Mouse (Mus musculus) Patski (cell line): ENCODE measurements at regions not wholly inside any gene's neighbourhood (a gene's known extent, or its start where the extent isn't known, plus 50 kb on each side); places are given as distances from the start of the nearest gene placed in this dataset.

ENCODE experiments used
- ATAC-seq: fragments of 100-300 bp; one replicate; pipeline ENCODE4 v1.8.0; 2021
- CTCF ChIA-PET: fragments of 350-600 bp; sonication (Branson Sonifier 250); formaldehyde crosslinking; loops from one replicate; lab custom pipeline; 2022; ENCODE audit warnings: inconsistent platforms; lab: Charles Lee
- POLR2A ChIA-PET: fragments of 350-600 bp; sonication (Branson Sonifier 250); formaldehyde crosslinking; loops from one replicate; lab custom pipeline; 2022; ENCODE audit warnings: antibody characterized with exemption, inconsistent platforms; lab: Charles Lee
- DNase-seq: peaks from one replicate; pipeline ENCODE4 v3.0.0-alpha.2; 2011; ENCODE audit warnings: low read depth, low spot score
- H3K27me3 ChIP-seq: fragments of 371-371 bp; one replicate; pipeline ENCODE4 v1.5.1; 2021
- CTCF ChIP-seq: fragments of 100-300 bp; IDR thresholded peaks from one replicate; pipeline ENCODE4 v1.5.1; 2021
- in situ Hi-C: fragments of 300-500 bp; cut with MboI; formaldehyde crosslinking; loops from 3 replicates; pipeline ENCODE4 v1.11.1; 2018; ENCODE audit warnings: low pct_unique_long_range_greater_than_20kb, mixed read lengths

GRCm38 (mm10) chr2:11390667-11391334 is 163.1 kb downstream of the Pfkfb3 start:
- TF ChIP-seq CTCF, result no peak
- POLR2A ChIA-PET, result no interaction called here
- in situ Hi-C loops, result no loop called here
- ATAC-seq (no peak), DNase-seq (no peak)
- CTCF ChIA-PET, result interaction anchor here (1.0 to 1.6 kb wide), 2 partner anchors 10 kb away, joined by 3 to 8 read pairs; no protein-coding TSS in a partner anchor
- no peaks in the 10 kb centered on the region for H3K27me3 ChIP-seq

GRCm38 (mm10) chr2:11387623-11388022 is 166.3 kb downstream of the Pfkfb3 start:
- ATAC-seq (peak; percentile 26), DNase-seq (no peak)
- POLR2A ChIA-PET, result no interaction called here
- no peak for TF ChIP-seq CTCF
- CTCF ChIA-PET, result interaction anchor here (1.5 kb wide), 1 partner anchor 10 kb away, joined by 6 read pairs; no protein-coding TSS in a partner anchor
- no peaks in the 10 kb centered on the region for H3K27me3 ChIP-seq
- in situ Hi-C loops, result no loop called here

- ATAC-seq (no peak), DNase-seq (no peak)
- POLR2A ChIA-PET, result interaction anchor here (0.9 kb wide), 1 partner anchor 10 kb away, joined by 3 read pairs; no protein-coding TSS in a partner anchor
- TF ChIP-seq CTCF, result no peak
- H3K27me3 ChIP-seq, result no peaks in the 10 kb centered on the region
- in situ Hi-C loops, result no loop called here
- CTCF ChIA-PET, result interaction anchor here (0.9 to 1.0 kb wide), 2 partner anchors 16 to 40 kb away, joined by 3 to 4 read pairs; no protein-coding TSS in a partner anchor
Measured at GRCm38 (mm10) chr2:11383815-11384214, 170.1 kb downstream of the Pfkfb3 start.

- DNase-seq, result peak; percentile 60
- no peak for TF ChIP-seq CTCF
- in situ Hi-C loops, result loop anchor here (5.0 kb wide), 1 partner anchor 50 kb away; no protein-coding TSS in a partner anchor
- no peaks in the 10 kb centered on the region for H3K27me3 ChIP-seq
- peak; percentile 83 for ATAC-seq
- ChIA-PET POLR2A (no interaction called here), CTCF (interaction anchor here (0.7 to 1.9 kb wide), 10 partner anchors 10 to 84 kb away, joined by 3 to 9 read pairs (median 4); no protein-coding TSS in a partner anchor)
Measured at GRCm38 (mm10) chr2:11377213-11377612, 176.7 kb downstream of the Pfkfb3 start.

GRCm38 (mm10) chr2:11375726-11376454 is 178.0 kb downstream of the Pfkfb3 start:
- CTCF ChIA-PET, result interaction anchor here (0.9 to 1.9 kb wide), 8 partner anchors 11 to 54 kb away, joined by 3 to 6 read pairs (median 4); no protein-coding TSS in a partner anchor
- H3K27me3 ChIP-seq, result no peaks in the 10 kb centered on the region
- no peak for ATAC-seq
- POLR2A ChIA-PET, result interaction anchor here (1.0 to 1.3 kb wide), 2 partner anchors 66 to 125 kb away, joined by 3 read pairs; no protein-coding TSS in a partner anchor
- in situ Hi-C loops, result loop anchor here (5.0 kb wide), 1 partner anchor 51 kb away; no protein-coding TSS in a partner anchor
- no peak for DNase-seq
- TF ChIP-seq CTCF, result no peak

- ChIA-PET CTCF (interaction anchor here (0.9 to 1.4 kb wide), 2 partner anchors 51 to 53 kb away, joined by 3 to 4 read pairs; no protein-coding TSS in a partner anchor), POLR2A (interaction anchor here (1.0 to 1.3 kb wide), 2 partner anchors 67 to 125 kb away, joined by 3 read pairs; no protein-coding TSS in a partner anchor)
- H3K27me3 ChIP-seq, result no peaks in the 10 kb centered on the region
- in situ Hi-C loops, result loop anchor here (5.0 kb wide), 1 partner anchor 52 kb away; no protein-coding TSS in a partner anchor
- peak; percentile 86 for ATAC-seq
- no peak for TF ChIP-seq CTCF
- no peak for DNase-seq
Measured at GRCm38 (mm10) chr2:11375092-11375491, 178.8 kb downstream of the Pfkfb3 start.

- DNase-seq, result no peak
Measured at GRCm38 (mm10) chr2:11370273-11370672, 183.6 kb downstream of the Pfkfb3 start.

GRCm38 (mm10) chr2:11367319-11367718 is 186.6 kb downstream of the Pfkfb3 start:
- no peak for ATAC-seq
- POLR2A ChIA-PET, result no interaction called here
- in situ Hi-C loops, result loop anchor here (5.0 kb wide), 1 partner anchor 35 kb away; no protein-coding TSS in a partner anchor
- TF ChIP-seq CTCF, result no peak
- CTCF ChIA-PET, result no interaction called here
- no peaks in the 10 kb centered on the region for H3K27me3 ChIP-seq
- no peak for DNase-seq

More at GRCm38 (mm10) chr2:11370273-11370672, 183.6 kb downstream of the Pfkfb3 start:
- H3K27me3 ChIP-seq, result no peaks in the 10 kb centered on the region
- in situ Hi-C loops, result no loop called here
- no peak for TF ChIP-seq CTCF
- no peak for ATAC-seq
- POLR2A ChIA-PET, result interaction anchor here (0.6 kb wide), 1 partner anchor 41 kb away, joined by 3 read pairs; no protein-coding TSS in a partner anchor
- CTCF ChIA-PET, result interaction anchor here (1.4 kb wide), 1 partner anchor 120 kb away, joined by 3 read pairs; no protein-coding TSS in a partner anchor

GRCm38 (mm10) chr2:11365815-11366214 is 188.1 kb downstream of the Pfkfb3 start:
- POLR2A ChIA-PET, result interaction anchor here (0.6 kb wide), 1 partner anchor 20 kb away, joined by 6 read pairs; no protein-coding TSS in a partner anchor
- DNase-seq (no peak), ATAC-seq (no peak)
- in situ Hi-C loops, result loop anchor here (5.0 kb wide), 1 partner anchor 34 kb away; no protein-coding TSS in a partner anchor
- TF ChIP-seq CTCF, result no peak
- CTCF ChIA-PET, result interaction anchor here (1.6 to 2.0 kb wide), 2 partner anchors 10 to 177 kb away, joined by 4 to 5 read pairs; no protein-coding TSS in a partner anchor
- no peaks in the 10 kb centered on the region for H3K27me3 ChIP-seq

- no peak for DNase-seq
- TF ChIP-seq CTCF, result no peak
- ChIA-PET CTCF (interaction anchor here (1.6 to 2.0 kb wide), 2 partner anchors 11 to 177 kb away, joined by 4 to 5 read pairs; no protein-coding TSS in a partner anchor), POLR2A (interaction anchor here (0.6 kb wide), 1 partner anchor 20 kb away, joined by 6 read pairs; no protein-coding TSS in a partner anchor)
- ATAC-seq, result no peak
- in situ Hi-C loops, result loop anchor here (5.0 kb wide), 1 partner anchor 33 kb away; no protein-coding TSS in a partner anchor
- H3K27me3 ChIP-seq, result no peaks in the 10 kb centered on the region
Measured at GRCm38 (mm10) chr2:11365371-11365770, 188.5 kb downstream of the Pfkfb3 start.
